Mouse (Mus musculus) hindbrain, postnatal 0 days (tissue): ENCODE measurements around the gene Sf3b3. TPM values are rescaled to one million over a fixed set of nuclear protein-coding genes. Genes with fewer than 3 reads are reported as not detected.

Experiments used
- ATAC-seq: fragments of 200-750 bp; cut with Nextera tagmentation; 2 replicates; pipeline ENCODE4 v1.8.0; 2017; ENCODE audit warnings: mild to moderate bottlenecking, moderate TSS enrichment, moderate library complexity
- DNase-seq: peaks from one replicate; pipeline ENCODE4 v3.0.0-alpha.2; 2015; ENCODE audit warnings: low spot score
- H3K27ac ChIP-seq: fragments of 300-500 bp; sonication (generic); 2 replicates; pipeline ENCODE4 v1.5.1; 2014; ENCODE audit warnings: mild to moderate bottlenecking
- H3K27me3 ChIP-seq: fragments of 300-500 bp; sonication (generic); 2 replicates; pipeline ENCODE4 v1.6.1; 2014; ENCODE audit warnings: low read length, mixed read lengths; ENCODE audit not compliant: insufficient read depth
- H3K36me3 ChIP-seq: fragments of 300-500 bp; sonication (generic); 2 replicates; pipeline ENCODE4 v1.6.1; 2014; ENCODE audit warnings: low read length, mixed read lengths; ENCODE audit not compliant: insufficient read depth
- H3K4me1 ChIP-seq: fragments of 300-500 bp; sonication (generic); 2 replicates; pipeline ENCODE4 v1.6.1; 2014; ENCODE audit warnings: antibody characterized with exemption, low read length, mixed read lengths; ENCODE audit not compliant: insufficient read depth
- H3K4me2 ChIP-seq: fragments of 300-500 bp; sonication (generic); 2 replicates; pipeline ENCODE4 v1.6.1; 2014; ENCODE audit warnings: low read depth, mild to moderate bottlenecking, low read length, moderate library complexity, mixed read lengths
- H3K4me3 ChIP-seq: fragments of 300-500 bp; sonication (generic); 2 replicates; pipeline ENCODE4 v1.5.1; 2014; ENCODE audit warnings: low read length
- H3K9ac ChIP-seq: fragments of 300-500 bp; sonication (generic); replicated peaks from 2 replicates; pipeline ENCODE4 v1.6.1; 2014; ENCODE audit warnings: mild to moderate bottlenecking, low read length, moderate library complexity, mixed read lengths
- H3K9me3 ChIP-seq: fragments of 300-500 bp; sonication (generic); 2 replicates; pipeline ENCODE4 v1.6.1; 2016; ENCODE audit warnings: low read length, mixed read lengths
- CTCF ChIP-seq: IDR thresholded peaks from 2 replicates; pipeline ENCODE4 v1.5.1; 2016; ENCODE audit warnings: antibody characterized with exemption, control low read depth, low read depth
- WGBS: fragments of 180-500 bp; shearing (Covaris S2); extraction: QIAGEN DNeasy Blood & Tissue Kit; methylation state at CpG from one replicate; pipeline ENCODE4 v1.1.7; 2014; 5-methylcytosine and 5-hydroxymethylcytosine counted together
- polyA plus RNA-seq: library from polyadenylated mRNA; unstranded; fragments of >200 nt; fragmentation: Nextera tagmentation; extraction: Ambion mirVana; gene quantifications from 2 replicates; pipeline ENCODE4 v1.2.1, GENCODE M21; 2015
- total RNA-seq: library from RNA; depleted of rRNA; stranded (reverse); fragments of >200 nt; gene quantifications from 2 replicates; pipeline ENCODE4 v1.2.3, GENCODE M21; 2014

The Sf3b3 gene
- total and polyA plus RNA-seq, 2 experiments from 2014 or later, result 60.6 to 82.5 TPM

GRCm38 (mm10) chr8:110802988-110803387, 43.6 kb downstream of the Sf3b3 start:
- ATAC-seq (no peak), DNase-seq (no peak)
- Histone ChIP-seq H3K4me2 (no peak overlapping the region), H3K36me3 (no peaks in the 10 kb centered on the region), H3K4me1 (no peaks in the 10 kb centered on the region; the same call in 1 of the 2 replicates), H3K9ac (no peak overlapping the region), H3K27ac (no peak overlapping the region), H3K4me3 (no peak overlapping the region), H3K9me3 (no peaks in the 10 kb centered on the region), H3K27me3 (no peaks in the 10 kb centered on the region)
- WGBS, result 84% methylated on average over 5 of the region's 5 CpGs
- TF ChIP-seq CTCF, result no peak

- 93% methylated on average over 8 of the region's 8 CpGs for WGBS
These were observed 49.5 kb downstream of the Sf3b3 start for GRCm38 (mm10) chr8:110797086-110797485.

GRCm38 (mm10) chr8:110794363-110794965, 52.1 kb downstream of the Sf3b3 start:
- no peaks in the 10 kb centered on the region for H3K27me3 ChIP-seq
- no peak overlapping the region for H3K4me2 ChIP-seq
- no peak for TF ChIP-seq CTCF
- ATAC-seq (no peak; the same call in 1 of the 2 replicates), DNase-seq (no peak)
- no peaks in the 10 kb centered on the region for H3K4me1 ChIP-seq
- no peaks in the 10 kb centered on the region for H3K36me3 ChIP-seq
- WGBS, result 89% methylated on average over 7 of the region's 7 CpGs
- H3K27ac ChIP-seq, result no peak overlapping the region
- H3K9me3 ChIP-seq, result no peaks in the 10 kb centered on the region
- H3K4me3 ChIP-seq, result no peak overlapping the region
- no peak overlapping the region for H3K9ac ChIP-seq

More at GRCm38 (mm10) chr8:110797086-110797485, 49.5 kb downstream of the Sf3b3 start:
- Histone ChIP-seq H3K36me3 (no peaks in the 10 kb centered on the region), H3K27ac (no peak overlapping the region), H3K9me3 (no peaks in the 10 kb centered on the region), H3K27me3 (no peaks in the 10 kb centered on the region), H3K4me1 (no peaks in the 10 kb centered on the region), H3K9ac (no peak overlapping the region), H3K4me2 (no peak overlapping the region), H3K4me3 (no peak overlapping the region)
- TF ChIP-seq CTCF, result no peak
- DNase-seq (no peak), ATAC-seq (no peak)

GRCm38 (mm10) chr8:110793936-110794335, 52.7 kb downstream of the Sf3b3 start:
- H3K4me2 ChIP-seq, result no peak overlapping the region
- H3K27ac ChIP-seq, result no peak overlapping the region
- no peak for TF ChIP-seq CTCF
- DNase-seq (no peak), ATAC-seq (no peak)
- no peaks in the 10 kb centered on the region for H3K36me3 ChIP-seq
- H3K27me3 ChIP-seq, result no peaks in the 10 kb centered on the region
- no peaks in the 10 kb centered on the region for H3K4me1 ChIP-seq
- no peak overlapping the region for H3K4me3 ChIP-seq
- WGBS, result 89% methylated on average over 9 of the region's 9 CpGs
- no peak overlapping the region for H3K9ac ChIP-seq
- H3K9me3 ChIP-seq, result no peaks in the 10 kb centered on the region

GRCm38 (mm10) chr8:110793511-110793910, 53.1 kb downstream of the Sf3b3 start:
- ATAC-seq (no peak), DNase-seq (peak; percentile 18)
- TF ChIP-seq CTCF, result no peak
- WGBS, result 49% methylated on average over 9 of the region's 9 CpGs
- no peaks in the 10 kb centered on the region for H3K4me1 ChIP-seq
- H3K9ac ChIP-seq, result no peak overlapping the region
- H3K27ac ChIP-seq, result no peak overlapping the region
- H3K9me3 ChIP-seq, result no peaks in the 10 kb centered on the region
- no peaks in the 10 kb centered on the region for H3K36me3 ChIP-seq
- no peaks in the 10 kb centered on the region for H3K27me3 ChIP-seq
- H3K4me2 ChIP-seq, result no peak overlapping the region
- no peak overlapping the region for H3K4me3 ChIP-seq

GRCm38 (mm10) chr8:110792574-110793200, 53.9 kb downstream of the Sf3b3 start:
- Histone ChIP-seq H3K27ac (no peak overlapping the region), H3K4me2 (no peak overlapping the region), H3K9me3 (no peaks in the 10 kb centered on the region), H3K4me1 (no peaks in the 10 kb centered on the region), H3K36me3 (no peaks in the 10 kb centered on the region), H3K9ac (no peak overlapping the region), H3K27me3 (no peaks in the 10 kb centered on the region), H3K4me3 (no peak overlapping the region)
- WGBS, result 72% methylated on average over 11 of the region's 11 CpGs
- ATAC-seq (peak; percentile 47; the same call in 1 of the 2 replicates), DNase-seq (peak; percentile 65)
- no peak for TF ChIP-seq CTCF

GRCm38 (mm10) chr8:110791164-110791563, 55.4 kb downstream of the Sf3b3 start:
- no peaks in the 10 kb centered on the region for H3K9me3 ChIP-seq
- no peaks in the 10 kb centered on the region for H3K36me3 ChIP-seq
- no peaks in the 10 kb centered on the region for H3K27me3 ChIP-seq
- TF ChIP-seq CTCF, result no peak
- ATAC-seq (no peak), DNase-seq (no peak)
- 76% methylated on average over 10 of the region's 10 CpGs for WGBS
- no peaks in the 10 kb centered on the region for H3K4me1 ChIP-seq
- no peak overlapping the region for H3K4me3 ChIP-seq
- no peak overlapping the region for H3K4me2 ChIP-seq
- no peak overlapping the region for H3K27ac ChIP-seq
- no peak overlapping the region for H3K9ac ChIP-seq
